Mouse (Mus musculus): ENCODE measurements around the gene Ropn1l. TPM values are rescaled to one million over a fixed set of nuclear protein-coding genes. Genes with fewer than 3 reads are reported as not detected.

Ropn1l gene
- total and polyA plus RNA-seq, 3 experiments = 0.96 to 1.7 TPM; not detected in 1

GRCm38 (mm10) chr15:31406881-31407280 is 46.7 kb downstream of the Ropn1l start:
- H3K36me3 ChIP-seq (ENCODE audit: control insufficient read depth in 1 of 2, insufficient read depth in 2 of 2, low read length in 2 of 2) = peaks cover 0 to 8% of the 10 kb centered on the region in 2 experiments; a peak in 2 of 4 replicates
- H3K79me2 ChIP-seq (ENCODE audit: control insufficient read depth, insufficient read depth, low read length, poor library complexity) = no peaks in the 10 kb centered on the region
- DNase-seq (ENCODE audit: low read depth, low spot score) = no peak
- H3K9ac ChIP-seq (ENCODE audit: control insufficient read depth, low read depth, low read length, poor library complexity, severe bottlenecking) = no peak overlapping the region
- no peak overlapping the region for H3K4me3 ChIP-seq (ENCODE audit: control insufficient read depth in 1 of 2, insufficient read depth in 1 of 2, low read depth in 2 of 2, low read length in 2 of 2)
- TF ChIP-seq JUND (IDR thresholded peaks at IDR 0.05; ENCODE audit: low read depth, low read length) = no peak
- no peak for TF ChIP-seq SIN3A (IDR thresholded peaks at IDR 0.05; ENCODE audit: low read length)
- H3K9me3 ChIP-seq (replicated peaks; ENCODE audit: insufficient read depth, low read length) = no peaks in the 10 kb centered on the region
- H3K4me1 ChIP-seq (ENCODE audit: control insufficient read depth in 1 of 2, insufficient read depth in 2 of 2, low read length in 2 of 2) = peaks cover 2 to 18% of the 10 kb centered on the region in 2 experiments; a peak in 2 of 4 replicates
- no peak overlapping the region for H3K27ac ChIP-seq (ENCODE audit: control insufficient read depth, low read depth, low read length)
- no peaks in the 10 kb centered on the region for H3K27me3 ChIP-seq (ENCODE audit: control insufficient read depth in 1 of 2, insufficient read depth in 2 of 2, low read length in 2 of 2)

GRCm38 (mm10) chr15:31404346-31404745 is 49.2 kb downstream of the Ropn1l start:
- Histone ChIP-seq H3K27me3 (ENCODE audit: control insufficient read depth in 1 of 2, insufficient read depth in 2 of 2, low read length in 2 of 2) (no peaks in the 10 kb centered on the region), H3K36me3 (ENCODE audit: control insufficient read depth in 1 of 2, insufficient read depth in 2 of 2, low read length in 2 of 2) (peaks cover 0 to 4% of the 10 kb centered on the region in 2 experiments; a peak in 1 of 4 replicates), H3K9me3 (replicated peaks; ENCODE audit: insufficient read depth, low read length) (no peaks in the 10 kb centered on the region), H3K4me3 (ENCODE audit: control insufficient read depth in 1 of 2, insufficient read depth in 1 of 2, low read depth in 2 of 2, low read length in 2 of 2) (no peak overlapping the region), H3K4me1 (ENCODE audit: control insufficient read depth in 1 of 2, insufficient read depth in 2 of 2, low read length in 2 of 2) (peaks cover 0 to 3% of the 10 kb centered on the region in 2 experiments; a peak in 2 of 4 replicates), H3K9ac (ENCODE audit: control insufficient read depth, low read depth, low read length, poor library complexity, severe bottlenecking) (no peak overlapping the region), H3K79me2 (ENCODE audit: control insufficient read depth, insufficient read depth, low read length, poor library complexity) (no peaks in the 10 kb centered on the region), H3K27ac (ENCODE audit: control insufficient read depth, low read depth, low read length) (no peak overlapping the region)
- no peak for DNase-seq (ENCODE audit: low read depth, low spot score)
- TF ChIP-seq SIN3A (IDR thresholded peaks at IDR 0.05; ENCODE audit: low read length) = no peak
- TF ChIP-seq USF2 (IDR thresholded peaks at IDR 0.05; ENCODE audit: borderline replicate concordance in 1 of 2, insufficient read depth in 1 of 2, low read depth in 1 of 2, low read length in 2 of 2) = no peak
- TF ChIP-seq NRF1 (IDR thresholded peaks at IDR 0.05; ENCODE audit: insufficient read depth, low read depth, low read length, poor library complexity, severe bottlenecking) = no peak
- TF ChIP-seq CTCF (IDR thresholded peaks at IDR 0.05 in 2 of 3, conservative IDR thresholded peaks at IDR 0.05 in 1 of 3; ENCODE audit: control insufficient read depth in 1 of 3, insufficient read depth in 1 of 3, low read depth in 2 of 3, low read length in 3 of 3, poor library complexity in 1 of 3, severe bottlenecking in 1 of 3) = no peak
- no peak for TF ChIP-seq RAD21 (IDR thresholded peaks at IDR 0.05; ENCODE audit: low read depth, low read length)
- TF ChIP-seq ZKSCAN1 (IDR thresholded peaks at IDR 0.05; ENCODE audit: low read depth, low read length) = no peak
- no peak for TF ChIP-seq BHLHE40 (IDR thresholded peaks at IDR 0.05; ENCODE audit: borderline replicate concordance, low read depth, low read length)
- no peak for TF ChIP-seq NELFE (IDR thresholded peaks at IDR 0.05; ENCODE audit: low read depth, low read length)
- no peak for TF ChIP-seq TBP (IDR thresholded peaks at IDR 0.05; ENCODE audit: low read depth, low read length)
- no peak for TF ChIP-seq MAZ (IDR thresholded peaks at IDR 0.05; ENCODE audit: low read depth, low read length)
- TF ChIP-seq MXI1 (IDR thresholded peaks at IDR 0.05; ENCODE audit: low read depth, low read length) = no peak
- TF ChIP-seq EP300 (IDR thresholded peaks at IDR 0.05; ENCODE audit: low read depth in 1 of 2, low read length in 2 of 2) = no peak
- TF ChIP-seq MEF2A (IDR thresholded peaks at IDR 0.05; ENCODE audit: extremely low read depth, insufficient replicate concordance, low read depth, low read length, poor library complexity, severe bottlenecking) = no peak
- no peak for TF ChIP-seq SMC3 (IDR thresholded peaks at IDR 0.05; ENCODE audit: low read depth, low read length)

Measured in MEL (cell line).